Mouse (Mus musculus): ENCODE measurements around the gene Chst14. TPM values are rescaled to one million over a fixed set of nuclear protein-coding genes. Genes with fewer than 3 reads are reported as not detected.

Chst14 gene
- polyA plus RNA-seq, 1 experiment: 25.4 TPM

DNA sequence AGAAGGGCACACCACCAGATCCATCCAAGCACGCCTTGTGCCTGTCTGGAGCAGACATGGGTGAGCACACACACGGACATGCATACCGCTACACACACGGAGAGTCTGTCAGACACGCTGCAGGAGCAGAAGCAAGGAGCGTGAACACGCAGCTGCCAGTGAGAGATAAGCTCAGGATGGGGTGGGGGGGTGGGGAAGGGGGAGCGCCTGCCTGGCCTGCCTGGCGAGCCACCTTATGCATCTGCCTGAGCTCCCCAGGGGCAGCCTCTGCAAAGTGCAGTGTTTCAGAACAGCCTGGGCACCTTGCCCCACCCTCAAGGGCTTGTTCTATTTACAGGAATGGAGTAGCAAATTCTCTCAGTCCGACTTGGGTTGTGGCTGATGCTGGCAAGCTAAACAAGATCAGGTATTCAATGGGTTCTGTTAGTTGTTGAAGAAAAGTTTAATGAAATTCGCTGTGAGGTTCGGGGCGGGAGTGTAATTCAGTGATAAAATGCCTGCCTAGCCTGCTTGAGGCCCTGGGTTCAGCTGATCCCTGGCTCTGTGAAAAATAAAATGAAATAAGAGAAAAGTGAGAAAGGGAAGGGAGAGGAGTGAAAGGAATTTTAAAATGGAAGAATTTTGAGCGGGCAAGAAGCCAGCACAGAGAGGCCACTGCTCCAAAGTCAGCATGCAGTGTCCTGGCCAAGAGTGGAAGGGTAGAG is 38.3 kb upstream of the Chst14 start:
- Histone ChIP-seq H3K36me3 (ENCODE audit: control insufficient read depth, insufficient read depth) (no peaks in the 10 kb centered on the region), H3K4me2 (ENCODE audit: low read depth) (no peak overlapping the region), H3ac (ENCODE audit: control insufficient read depth, insufficient read length) (no peak overlapping the region), H3K79me2 (ENCODE audit: control insufficient read depth, insufficient read depth) (no peaks in the 10 kb centered on the region), H3K27me3 (ENCODE audit: control insufficient read depth, insufficient read depth, insufficient read length) (peaks cover 4% of the 10 kb centered on the region), H3K4me3 (no peak overlapping the region)
- no peak for TF ChIP-seq USF1 (IDR thresholded peaks at IDR 0.05; ENCODE audit: low read depth)
- TF ChIP-seq MYOG (IDR thresholded peaks at IDR 0.05; ENCODE audit: control insufficient read depth in 1 of 3, insufficient read depth in 1 of 3, insufficient read length in 2 of 3, low read depth in 2 of 3): no peak
- TF ChIP-seq MAX (IDR thresholded peaks at IDR 0.05; ENCODE audit: low read depth): no peak
- TF ChIP-seq E2F4 (IDR thresholded peaks at IDR 0.05; ENCODE audit: insufficient read depth): no peak
- TF ChIP-seq TCF3 (IDR thresholded peaks at IDR 0.05; ENCODE audit: insufficient read length, low read depth): no peak
- no peak for TF ChIP-seq SRF (IDR thresholded peaks at IDR 0.05; ENCODE audit: control insufficient read depth, insufficient read length, low read depth)
- TF ChIP-seq POLR2AphosphoS2 (IDR thresholded peaks at IDR 0.05; ENCODE audit: insufficient read length, low read depth): no peak

DNA sequence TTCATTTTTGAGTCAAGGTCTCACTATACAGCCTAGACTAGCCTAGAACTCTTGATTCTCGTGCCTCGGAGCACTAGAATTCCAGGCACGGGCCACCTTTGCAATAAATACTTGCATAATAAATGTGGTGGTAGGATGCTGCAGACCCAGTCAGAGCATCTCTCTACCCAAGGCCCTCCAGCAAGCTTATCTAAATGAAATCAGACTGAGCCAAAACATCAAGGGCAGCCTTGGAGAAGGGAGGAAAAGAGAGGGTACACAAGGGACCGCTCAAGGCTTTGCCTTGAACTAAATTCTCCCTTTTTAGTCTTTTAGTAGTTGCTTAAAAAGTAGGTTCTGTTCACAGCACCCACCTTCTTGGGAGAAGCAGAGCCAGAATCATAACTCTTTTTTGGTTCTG is 35.1 kb upstream of the Chst14 start:
- TF ChIP-seq TCF3 (IDR thresholded peaks at IDR 0.05; ENCODE audit: insufficient read length, low read depth) (no peak), E2F4 (IDR thresholded peaks at IDR 0.05; ENCODE audit: insufficient read depth) (no peak), MAX (IDR thresholded peaks at IDR 0.05; ENCODE audit: low read depth) (no peak), SRF (IDR thresholded peaks at IDR 0.05; ENCODE audit: control insufficient read depth, insufficient read length, low read depth) (no peak), CEBPB (IDR thresholded peaks at IDR 0.05; ENCODE audit: insufficient read depth, poor library complexity, severe bottlenecking) (no peak), POLR2A (IDR thresholded peaks at IDR 0.05; ENCODE audit: insufficient read length, low read depth) (no peak), TCF12 (IDR thresholded peaks at IDR 0.05; ENCODE audit: insufficient read depth, poor library complexity, severe bottlenecking) (no peak), MYOD1 (IDR thresholded peaks at IDR 0.05; ENCODE audit: control insufficient read depth in 1 of 3, insufficient read length in 2 of 3, low read depth in 2 of 3) (no peak), REST (IDR thresholded peaks at IDR 0.05; ENCODE audit: insufficient read depth, insufficient read length) (no peak), USF1 (IDR thresholded peaks at IDR 0.05; ENCODE audit: low read depth) (no peak), MYOG (IDR thresholded peaks at IDR 0.05; ENCODE audit: control insufficient read depth in 1 of 3, insufficient read depth in 1 of 3, insufficient read length in 2 of 3, low read depth in 2 of 3) (no peak)
- Histone ChIP-seq H3K79me2 (ENCODE audit: control insufficient read depth, insufficient read depth) (no peaks in the 10 kb centered on the region), H3K4me2 (ENCODE audit: low read depth) (no peak overlapping the region), H3ac (ENCODE audit: control insufficient read depth, insufficient read length) (no peak overlapping the region), H3K27me3 (ENCODE audit: control insufficient read depth, insufficient read depth, insufficient read length) (peaks cover 26% of the 10 kb centered on the region), H3K36me3 (ENCODE audit: control insufficient read depth, insufficient read depth) (no peaks in the 10 kb centered on the region), H3K4me3 (no peak overlapping the region)

DNA sequence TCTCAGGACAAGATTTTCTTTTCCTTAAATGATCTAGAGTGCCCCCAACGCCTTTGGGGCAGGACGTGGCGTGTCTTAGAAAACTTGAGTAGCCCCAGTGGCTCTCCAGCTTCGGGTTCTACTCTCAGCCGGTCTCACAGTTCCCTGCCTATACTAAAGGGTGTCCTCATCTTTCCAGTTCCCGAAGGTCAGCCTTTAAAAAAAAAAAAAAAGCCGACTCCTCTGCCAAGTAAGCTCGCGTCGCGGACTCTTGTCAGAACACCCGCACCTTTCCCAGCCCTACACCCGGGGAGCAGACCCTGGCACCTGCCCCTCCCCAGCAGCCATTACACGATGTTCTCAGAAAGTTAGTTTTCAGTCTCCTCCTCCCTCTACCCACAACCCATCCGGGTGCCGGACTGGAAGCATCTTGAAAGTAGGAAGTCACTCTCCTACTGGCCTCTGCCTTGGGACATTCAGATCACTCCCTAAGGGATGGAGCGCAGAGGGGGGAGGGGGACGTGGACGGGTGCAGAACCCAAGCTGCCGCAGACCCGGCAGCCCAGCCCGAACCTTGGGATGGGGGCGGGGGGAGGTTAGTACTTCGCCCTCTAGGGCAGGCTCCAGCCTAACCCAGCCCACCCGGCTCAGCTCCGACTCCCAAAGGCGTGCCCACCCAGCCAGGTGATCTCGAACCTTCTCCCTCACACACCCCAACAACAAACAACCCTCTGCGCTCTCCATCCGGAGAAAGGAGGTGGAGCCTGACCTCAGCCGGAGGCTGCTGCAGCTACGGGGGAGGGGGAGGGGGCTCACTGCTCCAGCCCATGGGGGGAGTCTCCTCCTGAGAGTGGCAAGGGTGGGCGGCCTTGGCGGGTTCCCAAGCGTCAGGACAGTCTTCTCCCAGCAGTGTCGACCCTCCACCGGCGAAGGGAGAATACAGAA is 30.0 kb upstream of the Chst14 start:
- H3K4me3 ChIP-seq: peak overlapping the region; percentile 7
- no peaks in the 10 kb centered on the region for H3K79me2 ChIP-seq (ENCODE audit: control insufficient read depth, insufficient read depth)
- TF ChIP-seq USF1 (IDR thresholded peaks at IDR 0.05; ENCODE audit: low read depth) (no peak), POLR2A (IDR thresholded peaks at IDR 0.05; ENCODE audit: insufficient read length, low read depth) (no peak), MYOD1 (IDR thresholded peaks at IDR 0.05; ENCODE audit: control insufficient read depth in 1 of 3, insufficient read length in 2 of 3, low read depth in 2 of 3) (no peak), TCF3 (IDR thresholded peaks at IDR 0.05; ENCODE audit: insufficient read length, low read depth) (no peak), MAX (IDR thresholded peaks at IDR 0.05; ENCODE audit: low read depth) (no peak), TCF12 (IDR thresholded peaks at IDR 0.05; ENCODE audit: insufficient read depth, poor library complexity, severe bottlenecking) (no peak), E2F4 (IDR thresholded peaks at IDR 0.05; ENCODE audit: insufficient read depth) (no peak)
- no peak overlapping the region for H3ac ChIP-seq (ENCODE audit: control insufficient read depth, insufficient read length)
- H3K4me2 ChIP-seq (ENCODE audit: low read depth): peak overlapping the region; percentile 60
- H3K36me3 ChIP-seq (ENCODE audit: control insufficient read depth, insufficient read depth): no peaks in the 10 kb centered on the region
- peaks cover 49% of the 10 kb centered on the region for H3K27me3 ChIP-seq (ENCODE audit: control insufficient read depth, insufficient read depth, insufficient read length)

GRCm38 (mm10) chr2:118896914-118897291 is 29.4 kb upstream of the Chst14 start:
- Histone ChIP-seq H3K27me3 (ENCODE audit: control insufficient read depth, insufficient read depth, insufficient read length) (peaks cover 49% of the 10 kb centered on the region), H3ac (ENCODE audit: control insufficient read depth, insufficient read length) (no peak overlapping the region), H3K4me3 (peak overlapping the region; percentile 7), H3K79me2 (ENCODE audit: control insufficient read depth, insufficient read depth) (no peaks in the 10 kb centered on the region), H3K36me3 (ENCODE audit: control insufficient read depth, insufficient read depth) (no peaks in the 10 kb centered on the region), H3K4me2 (ENCODE audit: low read depth) (peak overlapping the region; percentile 60)
- no peak for TF ChIP-seq MYOG (IDR thresholded peaks at IDR 0.05; ENCODE audit: control insufficient read depth in 1 of 3, insufficient read depth in 1 of 3, insufficient read length in 2 of 3, low read depth in 2 of 3)
- no peak for TF ChIP-seq MYOD1 (IDR thresholded peaks at IDR 0.05; ENCODE audit: control insufficient read depth in 1 of 3, insufficient read length in 2 of 3, low read depth in 2 of 3)
- TF ChIP-seq TCF12 (IDR thresholded peaks at IDR 0.05; ENCODE audit: insufficient read depth, poor library complexity, severe bottlenecking): no peak
- TF ChIP-seq SRF (IDR thresholded peaks at IDR 0.05; ENCODE audit: control insufficient read depth, insufficient read length, low read depth): no peak
- no peak for TF ChIP-seq POLR2A (IDR thresholded peaks at IDR 0.05; ENCODE audit: insufficient read length, low read depth)
- TF ChIP-seq REST (IDR thresholded peaks at IDR 0.05; ENCODE audit: insufficient read depth, insufficient read length): no peak
- TF ChIP-seq E2F4 (IDR thresholded peaks at IDR 0.05; ENCODE audit: insufficient read depth): no peak
- TF ChIP-seq USF1 (IDR thresholded peaks at IDR 0.05; ENCODE audit: low read depth): no peak
- no peak for TF ChIP-seq POLR2AphosphoS2 (IDR thresholded peaks at IDR 0.05; ENCODE audit: insufficient read length, low read depth)
- no peak for TF ChIP-seq TCF3 (IDR thresholded peaks at IDR 0.05; ENCODE audit: insufficient read length, low read depth)
- TF ChIP-seq CEBPB (IDR thresholded peaks at IDR 0.05; ENCODE audit: insufficient read depth, poor library complexity, severe bottlenecking): no peak
- no peak for TF ChIP-seq MAX (IDR thresholded peaks at IDR 0.05; ENCODE audit: low read depth)
